Mouse (Mus musculus) testis, adult 2 months (tissue): ENCODE measurements at regions not wholly inside any gene's neighbourhood (a gene's known extent, or its start where the extent isn't known, plus 50 kb on each side); places are given as distances from the start of the nearest gene placed in this dataset.
"Not testable (repeated sequence)": the region's sequence is repeated elsewhere in the genome, so short reads cannot be mapped to it uniquely, and the experiment has no call there.

Experiments used
- CTCF ChIP-seq: fragments of 200-500 bp; IDR thresholded peaks from 2 replicates; pipeline ENCODE4 v1.5.1; 2012; ENCODE audit warnings: low read depth, mild to moderate bottlenecking, inconsistent platforms, low read length, moderate library complexity; ENCODE audit not compliant: control insufficient read depth, insufficient read depth, insufficient replicate concordance
- POLR2A ChIP-seq: fragments of 200-500 bp; IDR thresholded peaks from 2 replicates; pipeline ENCODE4 v1.6.1; 2012; ENCODE audit warnings: low read depth, mild to moderate bottlenecking, inconsistent platforms, low read length, moderate library complexity; ENCODE audit not compliant: control insufficient read depth

DNA sequence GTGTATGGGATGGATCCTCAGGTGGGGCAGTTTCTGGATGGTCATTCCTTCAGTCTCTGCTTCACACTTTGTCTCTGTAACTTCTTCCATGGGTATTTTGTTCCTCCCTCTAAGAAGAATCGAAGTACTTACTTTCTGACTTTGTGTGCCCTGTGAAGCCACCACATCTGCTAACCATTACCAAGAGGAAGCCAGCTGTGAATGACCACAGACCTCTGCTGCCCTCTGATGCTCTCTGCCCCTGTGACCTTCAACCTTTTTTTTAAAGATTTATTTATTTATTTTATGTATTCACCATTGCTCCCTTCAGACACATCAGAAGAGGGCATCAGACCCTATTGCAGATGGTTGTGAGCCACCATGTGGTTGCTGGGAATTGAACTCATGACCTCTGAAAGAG, 475.7 kb upstream of the Gulo start:
- TF ChIP-seq CTCF, POLR2A: not testable (repeated sequence)
